Mouse (Mus musculus) kidney, adult 9 months (tissue): ENCODE data around the gene Fgfr2.

Source experiments
- DNase-seq: peaks from one replicate; pipeline ENCODE4 v3.0.0; 2022

The Fgfr2 gene

GRCm38 (mm10) chr7:133002271-133002670 lies 120.9 kb downstream of the Fgfr2 start:
- DNase-seq, result no peak

DNA sequence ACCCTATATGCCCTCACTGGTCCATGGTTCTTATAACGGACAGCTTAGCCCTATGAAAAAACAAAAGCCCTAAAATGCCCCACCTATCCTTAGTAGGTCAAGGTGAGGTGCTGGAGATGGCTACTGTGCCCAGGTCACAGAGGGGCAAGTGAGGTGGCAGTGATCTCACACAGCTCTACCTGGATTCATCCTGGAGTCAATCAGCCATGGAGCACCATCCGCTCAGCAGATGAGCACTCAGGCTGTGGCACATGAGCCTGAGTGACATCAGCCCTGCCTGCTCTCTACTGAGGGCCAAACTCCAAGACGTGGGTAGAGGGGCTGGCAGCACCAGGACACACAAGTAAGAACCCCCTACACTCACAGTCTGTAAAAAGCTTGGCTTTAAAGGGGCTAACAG lies 121.8 kb downstream of the Fgfr2 start:
- DNase-seq, result no peak

- no peak for DNase-seq
Observed at GRCm38 (mm10) chr7:132999061-132999460, 124.1 kb downstream of the Fgfr2 start.

- no peak for DNase-seq
Observed at GRCm38 (mm10) chr7:132998639-132999038, 124.5 kb downstream of the Fgfr2 start.

DNA sequence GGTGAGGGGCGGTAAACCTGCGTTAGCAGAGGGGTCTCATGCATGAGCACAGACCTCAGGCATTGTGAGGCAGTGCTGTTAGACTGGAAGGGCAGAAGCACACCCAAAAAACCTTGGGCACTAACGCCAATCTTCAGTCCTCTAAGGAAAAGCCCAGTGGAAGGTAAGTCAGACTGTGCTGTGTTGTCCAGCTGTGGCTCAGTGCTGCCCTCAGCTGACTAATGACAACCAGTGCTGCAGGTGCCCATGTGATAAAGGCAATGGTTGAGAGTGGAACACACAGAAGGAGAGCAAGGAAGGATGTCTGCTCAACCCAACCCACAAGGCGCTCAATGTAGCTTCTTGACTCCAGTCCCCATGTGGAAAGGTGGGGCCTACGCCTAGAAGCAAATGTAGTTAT lies 126.8 kb downstream of the Fgfr2 start:
- no peak for DNase-seq

GRCm38 (mm10) chr7:132994628-132995191 lies 128.4 kb downstream of the Fgfr2 start:
- no peak for DNase-seq

GRCm38 (mm10) chr7:132994120-132994519 lies 129.0 kb downstream of the Fgfr2 start:
- DNase-seq, result no peak

DNA sequence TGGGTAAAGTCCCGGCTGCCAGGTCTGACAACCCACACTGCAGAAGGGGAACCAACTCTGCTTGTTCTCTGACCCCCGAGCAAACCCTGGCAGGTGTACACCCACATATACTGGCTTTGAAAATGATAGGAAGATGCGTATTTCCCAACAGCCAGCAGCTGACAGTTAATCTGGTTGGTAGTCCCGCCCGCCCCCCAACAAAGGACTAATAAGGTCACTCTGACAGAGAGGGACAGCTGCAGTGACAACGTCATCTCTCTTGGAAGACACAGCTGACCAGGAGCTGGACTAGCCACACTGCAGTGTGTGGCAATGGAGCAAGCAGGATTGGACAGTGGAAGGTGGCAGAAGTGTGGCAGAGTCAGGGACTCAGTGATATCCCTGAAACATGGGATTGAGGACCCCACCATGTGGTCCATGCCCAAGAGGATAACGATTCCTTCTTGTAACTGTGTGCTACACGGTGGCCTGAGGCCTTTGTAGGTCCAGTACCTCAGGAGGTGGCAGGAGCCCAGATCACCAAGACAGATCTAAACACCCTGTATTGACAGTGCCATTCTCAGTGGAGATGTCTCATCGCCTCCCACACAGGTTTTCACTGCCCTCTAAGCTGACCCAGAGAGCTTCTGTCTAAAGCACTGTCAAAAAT lies 130.1 kb downstream of the Fgfr2 start:
- DNase-seq, result no peak

- DNase-seq, result no peak
Observed at GRCm38 (mm10) chr7:132991240-132991900, 131.8 kb downstream of the Fgfr2 start.

DNA sequence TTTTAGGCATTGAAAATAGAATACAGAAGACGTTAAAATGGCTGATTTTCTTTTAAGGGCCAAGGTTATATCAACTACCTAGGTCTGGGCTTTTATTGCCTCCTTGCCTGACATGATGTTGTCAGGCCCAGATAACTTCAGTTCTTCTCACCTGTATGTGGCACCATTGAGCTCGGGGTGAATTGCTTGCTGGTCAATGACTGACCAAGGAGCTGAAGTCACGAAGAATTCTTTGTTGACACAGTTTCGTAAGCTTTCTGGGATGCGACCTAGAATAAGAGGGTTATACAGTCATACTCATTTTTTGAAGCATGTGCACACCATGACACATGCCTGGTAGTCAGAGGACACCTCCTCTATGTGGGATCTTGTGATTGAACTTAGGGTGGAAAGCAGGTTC lies 133.3 kb downstream of the Fgfr2 start:
- no peak for DNase-seq

- no peak for DNase-seq
Observed at GRCm38 (mm10) chr7:132982639-132983038, 140.5 kb downstream of the Fgfr2 start.

DNA sequence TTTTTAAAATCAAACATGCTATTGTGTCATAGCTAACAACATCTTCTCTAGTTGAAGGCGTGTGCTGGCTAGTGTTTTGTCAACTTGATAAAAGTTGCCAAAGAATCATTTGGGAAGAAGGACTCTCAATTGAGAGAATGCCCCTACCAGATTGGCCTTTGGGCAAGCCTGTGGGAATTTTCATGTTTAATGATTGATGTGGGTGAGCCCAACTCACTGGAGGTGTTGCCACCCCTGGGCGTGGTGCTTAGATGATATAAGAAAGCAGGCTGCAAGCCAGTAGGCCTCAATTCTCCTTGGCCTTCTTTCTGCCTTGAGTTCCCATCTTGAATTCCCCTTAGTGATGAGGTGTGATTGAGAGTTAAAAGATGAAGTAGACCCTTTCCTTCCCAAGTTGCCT lies 145.2 kb downstream of the Fgfr2 start:
- DNase-seq, result peak; percentile 35

DNA sequence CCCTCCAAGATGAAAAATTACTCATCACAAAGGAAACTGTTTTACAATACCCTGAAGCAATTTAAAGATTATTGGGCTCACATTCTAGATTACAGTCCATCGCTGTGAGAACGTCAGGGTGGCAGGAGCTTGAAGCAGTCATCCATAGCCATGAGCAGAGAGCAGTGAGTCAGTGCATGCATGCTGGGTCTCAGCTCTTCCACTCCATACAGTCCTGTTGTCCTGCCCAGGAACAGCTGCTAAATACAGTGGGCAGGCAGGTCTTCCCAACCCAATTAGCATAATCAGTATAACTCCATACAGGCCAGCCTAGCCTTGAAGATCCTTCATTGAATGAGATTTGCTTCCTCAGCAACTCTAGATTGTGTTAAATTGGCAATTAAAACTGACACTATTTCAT lies 147.1 kb downstream of the Fgfr2 start:
- no peak for DNase-seq

DNA sequence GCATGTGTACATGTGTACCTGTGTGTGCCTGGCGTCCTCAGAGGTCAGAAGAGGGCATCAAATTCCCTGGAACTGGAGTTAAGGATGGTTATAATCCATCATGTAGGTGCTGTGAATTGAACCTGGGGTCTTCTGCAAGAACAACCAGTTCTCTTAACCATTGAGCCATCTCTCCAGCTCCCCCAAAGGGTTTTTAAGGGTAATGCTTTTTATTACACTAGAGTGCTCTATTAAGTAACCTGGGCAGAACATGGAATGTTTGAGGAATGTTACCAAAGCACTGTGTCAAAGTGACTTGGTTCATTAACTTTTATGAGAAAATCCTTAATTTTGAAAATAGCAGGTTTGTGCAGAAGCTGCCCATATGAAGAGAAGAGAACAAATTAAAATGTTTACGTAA lies 151.1 kb downstream of the Fgfr2 start:
- no peak for DNase-seq

- DNase-seq, result no peak
Observed at GRCm38 (mm10) chr7:132965707-132966106, 157.4 kb downstream of the Fgfr2 start.

GRCm38 (mm10) chr7:132964395-132964794 lies 158.8 kb downstream of the Fgfr2 start:
- peak; percentile 30 for DNase-seq

DNA sequence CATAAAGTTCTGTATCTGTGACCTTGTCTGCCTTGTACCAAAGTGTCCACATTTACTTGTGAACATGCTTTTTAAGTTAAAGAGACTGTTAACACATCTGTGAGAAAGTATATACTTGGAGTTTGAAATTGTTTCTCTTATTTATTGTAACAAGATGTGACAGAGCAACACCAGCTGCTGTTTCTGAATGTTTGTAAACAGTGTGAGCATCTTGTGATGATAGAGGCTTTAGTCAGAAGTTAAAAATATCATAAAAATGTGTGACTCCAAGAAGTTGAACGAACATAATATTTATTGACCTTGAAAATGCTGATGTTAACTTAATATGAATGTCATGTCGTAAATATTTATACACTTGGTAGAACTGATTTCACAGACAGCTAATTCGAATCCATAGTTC lies 172.5 kb downstream of the Fgfr2 start:
- DNase-seq, result no peak

- DNase-seq, result peak; percentile 17
Observed at GRCm38 (mm10) chr7:132949968-132950367, 173.2 kb downstream of the Fgfr2 start.

DNA sequence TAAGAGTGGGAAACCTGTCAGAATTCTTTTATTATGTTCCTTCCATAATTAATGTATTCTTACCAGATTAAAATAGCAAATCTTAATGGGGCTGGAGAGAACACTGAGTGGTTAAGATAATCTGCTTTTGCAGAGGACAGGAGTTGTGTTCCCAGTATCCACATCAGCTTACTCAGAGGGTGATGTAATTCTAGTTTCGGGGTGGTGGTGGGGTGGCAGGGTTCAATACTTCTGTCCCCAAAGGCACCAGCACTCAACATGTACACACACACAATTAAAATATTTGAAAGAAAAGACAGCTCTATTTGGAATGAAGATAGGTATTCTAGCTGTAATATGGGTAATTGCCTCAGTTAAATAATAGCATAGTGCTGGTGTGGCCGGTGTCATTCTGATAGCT lies 182.6 kb downstream of the Fgfr2 start:
- DNase-seq, result no peak

DNA sequence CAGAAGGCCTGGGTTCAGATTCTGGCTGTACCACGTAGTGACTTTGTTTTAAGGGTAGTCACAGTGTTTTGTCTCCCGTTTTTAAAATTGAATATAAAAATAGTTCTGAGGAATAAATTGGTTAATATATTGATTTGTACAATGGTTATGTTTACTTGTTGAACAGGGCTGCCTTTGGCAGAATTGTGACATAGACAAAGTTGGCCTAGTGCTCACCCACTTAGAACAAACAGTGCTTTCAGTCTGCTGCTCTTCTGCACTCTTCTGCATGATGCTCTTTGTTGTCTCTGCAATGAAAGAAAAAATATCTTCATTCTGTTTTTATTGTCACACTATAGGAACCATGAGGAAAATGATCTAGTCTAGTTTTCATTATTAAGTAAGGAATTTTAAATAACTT lies 184.0 kb downstream of the Fgfr2 start:
- no peak for DNase-seq

DNA sequence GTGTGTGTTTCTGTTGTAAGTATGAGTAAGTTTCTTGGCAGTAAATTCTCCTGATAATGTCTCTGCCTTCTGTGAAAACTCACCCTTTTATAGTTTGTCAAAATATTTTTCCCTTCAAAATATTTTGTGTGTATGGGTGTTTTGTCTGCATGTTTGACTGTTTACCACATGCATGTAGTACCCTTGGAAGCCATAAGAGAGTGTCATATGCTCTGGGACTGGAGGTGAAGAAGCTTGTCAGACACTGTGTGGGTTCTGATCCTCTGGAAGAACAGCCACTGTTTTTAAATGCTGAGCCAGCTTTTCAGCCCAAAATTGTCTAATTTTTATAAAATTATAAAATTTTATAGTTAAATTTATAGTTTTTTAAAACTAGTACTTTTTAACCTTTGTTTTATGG lies 188.4 kb downstream of the Fgfr2 start:
- no peak for DNase-seq

DNA sequence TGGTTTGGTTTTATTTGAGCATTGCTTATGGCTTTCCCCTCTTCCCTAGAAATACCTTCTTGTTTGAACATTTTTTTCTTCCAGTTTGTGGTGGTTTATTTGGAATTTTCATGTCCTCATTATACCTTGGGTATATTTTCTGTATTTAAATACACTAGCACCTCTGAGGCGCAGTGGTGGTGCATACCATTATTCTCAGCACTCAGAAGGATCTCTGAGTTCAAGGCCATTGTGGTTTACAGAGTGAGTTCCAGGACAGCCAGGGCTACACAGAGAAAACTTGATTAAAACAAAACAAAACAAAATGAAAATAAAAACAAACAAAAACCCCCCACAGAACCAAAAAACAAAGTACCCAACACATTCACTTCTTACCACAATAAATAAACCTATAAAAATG lies 189.8 kb downstream of the Fgfr2 start:
- DNase-seq, result no peak

GRCm38 (mm10) chr7:132931560-132932351 lies 191.4 kb downstream of the Fgfr2 start:
- DNase-seq, result peak; percentile 50
